Mouse (Mus musculus) liver, embryonic 12.5 days (tissue): ENCODE results near the gene Spty2d1. TPM values are rescaled to one million over a fixed set of nuclear protein-coding genes. Genes with fewer than 3 reads are reported as not detected.

ENCODE experiments used
- polyA plus RNA-seq: library from polyadenylated mRNA; unstranded; fragments of >200 nt; fragmentation: Nextera tagmentation; extraction: Ambion mirVana; gene quantifications from 2 replicates; pipeline ENCODE4 v1.2.1, GENCODE M21; 2016

Spty2d1 gene
- polyA plus RNA-seq, 1 experiment from 2014 or later = 16.8 TPM

Other genes with a start within 250 kb of the Spty2d1 start
- 9.7 and 10.7 TPM in 2 replicates for gene Hps5, start 212.3 kb downstream of the Spty2d1 start, polyA plus RNA-seq
- gene Gtf2h1, start 212.3 kb downstream of the Spty2d1 start, polyA plus RNA-seq = 56.4 and 59.0 TPM in 2 replicates
- 1,680 and 1,789 TPM in 2 replicates for gene Ldha, start 166.9 kb downstream of the Spty2d1 start, polyA plus RNA-seq
- 0.15 and 0.22 TPM in 2 replicates for gene Ldhc, start 147.2 kb downstream of the Spty2d1 start, polyA plus RNA-seq
- 84.7 and 87.5 TPM in 2 replicates for gene Tsg101, start 88.4 kb downstream of the Spty2d1 start, polyA plus RNA-seq
- gene Uevld, start 49.9 kb downstream of the Spty2d1 start, polyA plus RNA-seq = 6.9 and 7.1 TPM in 2 replicates
- not detected in 2 replicates for gene Gm9999, start 24.8 kb downstream of the Spty2d1 start, polyA plus RNA-seq
- 20.2 and 20.3 TPM in 2 replicates for gene Tmem86a, start 42.2 kb upstream of the Spty2d1 start, polyA plus RNA-seq
- 0.23 TPM in 1 of 2 replicates, not detected in the other for gene Ptpn5, start 125.3 kb upstream of the Spty2d1 start, polyA plus RNA-seq
- not detected in 2 replicates for gene Mrgpra6, start 196.5 kb upstream of the Spty2d1 start, polyA plus RNA-seq
- gene Mrgpra9, start 244.4 kb upstream of the Spty2d1 start, polyA plus RNA-seq = not detected in 2 replicates